Mouse (Mus musculus) forebrain, embryonic 11.5 days (tissue): ENCODE measurements around the gene Prkcg. TPM values are rescaled to one million over a fixed set of nuclear protein-coding genes. Genes with fewer than 3 reads are reported as not detected.

ENCODE experiments used
- ATAC-seq: fragments of 200-750 bp; cut with Nextera tagmentation; replicated peaks from 2 replicates; pipeline ENCODE4 v1.8.0; 2017; ENCODE audit warnings: moderate TSS enrichment; ENCODE audit not compliant: low FRiP score
- DNase-seq: peaks from one replicate; pipeline ENCODE4 v3.0.0-alpha.2; 2017; ENCODE audit warnings: low spot score
- H3K27ac ChIP-seq: fragments of 300-500 bp; sonication (generic); 2 replicates; pipeline ENCODE4 v1.5.1; 2014; ENCODE audit warnings: low read depth, low read length
- H3K27me3 ChIP-seq: fragments of 300-500 bp; sonication (generic); 2 replicates; pipeline ENCODE4 v1.6.1; 2014; ENCODE audit warnings: mild to moderate bottlenecking, low read length, mixed read lengths; ENCODE audit not compliant: control insufficient read depth, insufficient read depth
- H3K36me3 ChIP-seq: fragments of 300-500 bp; sonication (generic); 2 replicates; pipeline ENCODE4 v1.6.1; 2014; ENCODE audit warnings: mild to moderate bottlenecking, low read length, moderate library complexity, mixed read lengths; ENCODE audit not compliant: control insufficient read depth, insufficient read depth
- H3K4me1 ChIP-seq: fragments of 300-500 bp; sonication (generic); replicated peaks from 2 replicates; pipeline ENCODE4 v1.6.1; 2014; ENCODE audit warnings: low read length, mixed read lengths; ENCODE audit not compliant: control insufficient read depth, insufficient read depth
- H3K4me2 ChIP-seq: fragments of 300-500 bp; sonication (generic); 2 replicates; pipeline ENCODE4 v1.6.1; 2014; ENCODE audit warnings: low read depth, mild to moderate bottlenecking, low read length, moderate library complexity, mixed read lengths; ENCODE audit not compliant: severe bottlenecking
- H3K4me3 ChIP-seq: fragments of 300-500 bp; sonication (generic); 2 replicates; pipeline ENCODE4 v1.5.1; 2014; ENCODE audit warnings: low read depth, low read length
- H3K9ac ChIP-seq: fragments of 300-500 bp; sonication (generic); 2 replicates; pipeline ENCODE4 v1.6.1; 2014; ENCODE audit warnings: low read length
- H3K9me3 ChIP-seq: fragments of 300-500 bp; sonication (generic); 2 replicates; pipeline ENCODE4 v1.6.1; 2016; ENCODE audit warnings: low read length, mixed read lengths; ENCODE audit not compliant: control insufficient read depth
- WGBS: fragments of 180-500 bp; shearing (Covaris S2); extraction: QIAGEN DNeasy Blood & Tissue Kit; methylation state at CpG from one replicate; pipeline ENCODE4 v1.1.7; 2014; 5-methylcytosine and 5-hydroxymethylcytosine counted together
- polyA plus RNA-seq: library from polyadenylated mRNA; unstranded; fragments of >200 nt; fragmentation: Nextera tagmentation; extraction: Ambion mirVana; gene quantifications from 2 replicates; pipeline ENCODE4 v1.2.1, GENCODE M21; 2014

Prkcg gene
- polyA plus RNA-seq, 1 experiment from 2014 or later: 0.99 TPM

DNA sequence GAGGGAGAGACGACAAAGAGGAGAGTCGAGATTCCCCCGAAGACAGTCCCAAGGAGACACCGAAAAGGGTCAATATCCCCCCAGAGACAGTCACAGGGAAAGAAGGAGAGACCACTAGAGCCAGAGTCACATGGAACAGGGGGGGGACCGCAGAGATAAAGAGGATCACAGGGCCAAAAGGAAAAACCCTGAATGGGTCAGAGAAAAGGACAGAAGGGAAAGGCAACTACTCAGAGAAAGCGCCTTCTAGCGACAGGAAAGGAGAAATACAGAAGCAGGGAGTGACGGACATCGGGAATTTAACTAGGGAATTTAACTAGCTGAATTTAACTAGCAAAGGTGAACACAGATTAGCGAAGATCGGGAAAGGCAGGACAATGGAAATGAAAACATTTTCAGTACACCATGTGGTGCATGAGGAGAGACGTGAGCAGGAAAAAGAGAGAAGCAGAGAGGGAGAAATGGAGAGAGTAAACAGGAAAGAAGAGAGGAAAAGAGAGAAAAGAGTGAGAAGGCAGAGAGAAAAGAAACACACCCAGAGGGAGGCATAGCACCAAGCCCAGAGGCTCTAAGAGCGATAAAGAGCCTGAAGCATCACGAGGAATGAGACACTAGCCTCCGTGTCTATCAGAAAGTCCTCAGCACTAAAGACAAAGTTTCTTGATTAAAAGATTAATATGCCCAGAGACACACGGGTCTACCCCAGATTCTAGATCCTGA is 13.7 kb downstream of the Prkcg start:
- H3K4me3 ChIP-seq: peak overlapping the region; percentile 38
- H3K36me3 ChIP-seq: no peaks in the 10 kb centered on the region
- 2% methylated on average over 16 of the region's 16 CpGs for WGBS
- peaks cover 21% of the 10 kb centered on the region; the same call in 1 of the 2 replicates for H3K27me3 ChIP-seq
- DNase-seq: no peak
- ATAC-seq: peak; percentile 28
- H3K4me1 ChIP-seq: peaks cover 13% of the 10 kb centered on the region
- no peak overlapping the region for H3K9ac ChIP-seq
- peak overlapping the region; percentile 87 for H3K4me2 ChIP-seq
- no peaks in the 10 kb centered on the region for H3K9me3 ChIP-seq
- H3K27ac ChIP-seq: no peak overlapping the region

DNA sequence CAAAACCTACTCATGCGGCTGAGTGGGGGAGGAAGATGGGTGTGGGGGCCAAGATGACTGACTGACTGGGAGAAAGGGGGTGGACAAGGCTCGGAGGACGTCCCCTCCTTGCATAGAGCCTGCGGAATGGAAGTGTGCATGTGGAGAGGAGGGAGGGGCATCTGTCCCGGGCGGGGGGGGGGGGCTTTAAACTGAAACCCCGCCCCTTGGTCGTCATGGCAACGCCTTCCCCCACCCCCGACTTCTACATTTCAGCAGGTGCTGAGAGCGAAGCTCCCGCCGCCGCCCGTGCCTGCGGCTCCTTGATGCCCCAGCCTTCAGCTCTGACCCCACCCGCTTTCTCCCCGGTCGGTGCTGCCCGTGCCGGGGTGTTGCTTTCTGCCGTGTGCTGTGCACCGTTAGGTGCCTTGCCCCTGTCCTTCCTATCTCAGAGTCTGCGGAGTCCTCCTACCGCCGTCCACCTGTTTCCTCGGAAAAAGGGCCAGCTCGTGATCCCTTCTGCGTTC is 14.3 kb downstream of the Prkcg start:
- Histone ChIP-seq H3K9me3 (no peaks in the 10 kb centered on the region), H3K27ac (no peak overlapping the region)

DNA sequence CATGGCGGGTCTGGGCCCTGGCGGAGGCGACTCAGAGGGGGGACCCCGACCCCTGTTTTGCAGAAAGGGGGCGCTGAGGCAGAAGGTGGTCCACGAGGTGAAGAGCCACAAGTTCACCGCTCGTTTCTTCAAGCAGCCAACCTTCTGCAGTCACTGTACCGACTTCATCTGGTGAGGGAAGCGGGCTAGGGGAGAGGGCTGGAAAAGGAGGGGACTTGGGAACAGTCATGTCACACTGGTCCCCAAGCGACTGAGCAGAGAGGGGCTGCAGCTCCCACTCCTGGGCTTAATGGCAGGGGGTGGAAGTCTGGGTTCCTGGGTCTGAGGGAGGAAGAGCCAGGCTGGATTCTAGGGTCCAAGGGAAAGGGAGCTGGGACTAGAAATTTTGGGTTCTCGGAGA is 14.8 kb downstream of the Prkcg start:
- ATAC-seq: peak; percentile 45
- Histone ChIP-seq H3K4me3 (peak overlapping the region; percentile 38), H3K4me2 (peak overlapping the region; percentile 87), H3K9me3 (no peaks in the 10 kb centered on the region), H3K9ac (peak overlapping the region; percentile 39), H3K27me3 (peaks cover 21% of the 10 kb centered on the region; the same call in 1 of the 2 replicates), H3K36me3 (no peaks in the 10 kb centered on the region), H3K27ac (no peak overlapping the region), H3K4me1 (peaks cover 13% of the 10 kb centered on the region)
- no peak for DNase-seq
- 4% methylated on average over 12 of the region's 12 CpGs for WGBS

More for the DNA sequence above, 14.3 kb downstream of the Prkcg start:
- ATAC-seq: peak; percentile 59
- peaks cover 13% of the 10 kb centered on the region for H3K4me1 ChIP-seq
- peak overlapping the region; percentile 39 for H3K9ac ChIP-seq
- under 1% methylated on average over 29 of the region's 29 CpGs for WGBS
- peaks cover 21% of the 10 kb centered on the region; the same call in 1 of the 2 replicates for H3K27me3 ChIP-seq
- H3K4me3 ChIP-seq: peak overlapping the region; percentile 38
- H3K36me3 ChIP-seq: no peaks in the 10 kb centered on the region
- H3K4me2 ChIP-seq: peak overlapping the region; percentile 87
- DNase-seq: peak; percentile 82

DNA sequence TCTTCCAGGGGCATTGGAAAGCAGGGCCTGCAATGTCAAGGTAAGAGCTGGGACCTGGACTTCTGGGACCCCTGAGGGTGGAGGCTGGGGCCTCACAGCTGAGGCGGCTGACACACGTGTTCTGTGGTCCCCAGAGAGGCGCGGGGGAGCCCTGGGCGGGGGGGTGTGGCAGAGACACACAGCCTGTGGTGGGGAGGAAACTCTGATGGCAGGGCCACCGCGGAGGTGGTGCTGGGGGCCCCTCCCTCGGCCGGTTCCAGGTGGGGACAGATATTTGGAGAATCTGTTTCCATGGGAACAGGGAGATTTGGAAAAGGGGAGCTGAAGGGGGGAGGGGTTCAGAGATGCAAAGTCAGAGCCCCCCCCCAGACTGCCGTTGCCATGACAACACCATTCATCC is 15.3 kb downstream of the Prkcg start:
- no peaks in the 10 kb centered on the region for H3K36me3 ChIP-seq
- H3K9me3 ChIP-seq: no peaks in the 10 kb centered on the region
- peak overlapping the region; percentile 39 for H3K9ac ChIP-seq
- H3K27ac ChIP-seq: no peak overlapping the region
- WGBS: 3% methylated on average over 10 of the region's 10 CpGs
- H3K4me3 ChIP-seq: peak overlapping the region; percentile 38
- peaks cover 13% of the 10 kb centered on the region for H3K4me1 ChIP-seq
- peaks cover 21% of the 10 kb centered on the region; the same call in 1 of the 2 replicates for H3K27me3 ChIP-seq
- DNase-seq: peak; percentile 62
- ATAC-seq: peak; percentile 37
- H3K4me2 ChIP-seq: peak overlapping the region; percentile 87

GRCm38 (mm10) chr7:3306400-3306799 is 17.4 kb downstream of the Prkcg start:
- Histone ChIP-seq H3K27ac (no peak overlapping the region), H3K9me3 (no peaks in the 10 kb centered on the region; the same call in 1 of the 2 replicates), H3K4me3 (no peak overlapping the region), H3K9ac (no peak overlapping the region), H3K27me3 (peaks cover 16% of the 10 kb centered on the region; the same call in 1 of the 2 replicates), H3K4me2 (no peak overlapping the region), H3K36me3 (no peaks in the 10 kb centered on the region), H3K4me1 (peaks cover 13% of the 10 kb centered on the region)
- no peak for DNase-seq
- 79% methylated on average over 3 of the region's 3 CpGs for whole genome bisulfite sequencing
- ATAC-seq: no peak

- H3K4me3 ChIP-seq: no peak overlapping the region
- no peak overlapping the region for H3K4me2 ChIP-seq
- ATAC-seq (no peak), DNase-seq (no peak)
- H3K27ac ChIP-seq: no peak overlapping the region
- WGBS: 71% methylated on average over 4 of the region's 4 CpGs
- H3K9me3 ChIP-seq: no peaks in the 10 kb centered on the region; the same call in 1 of the 2 replicates
- no peaks in the 10 kb centered on the region for H3K36me3 ChIP-seq
- H3K9ac ChIP-seq: no peak overlapping the region
- H3K4me1 ChIP-seq: peaks cover 10% of the 10 kb centered on the region
- 0 out of 2 replicates have a peak, but pooled peaks cover 4% of the 10 kb centered on the region for H3K27me3 ChIP-seq
Observed at GRCm38 (mm10) chr7:3308646-3309045, 19.7 kb downstream of the Prkcg start.

DNA sequence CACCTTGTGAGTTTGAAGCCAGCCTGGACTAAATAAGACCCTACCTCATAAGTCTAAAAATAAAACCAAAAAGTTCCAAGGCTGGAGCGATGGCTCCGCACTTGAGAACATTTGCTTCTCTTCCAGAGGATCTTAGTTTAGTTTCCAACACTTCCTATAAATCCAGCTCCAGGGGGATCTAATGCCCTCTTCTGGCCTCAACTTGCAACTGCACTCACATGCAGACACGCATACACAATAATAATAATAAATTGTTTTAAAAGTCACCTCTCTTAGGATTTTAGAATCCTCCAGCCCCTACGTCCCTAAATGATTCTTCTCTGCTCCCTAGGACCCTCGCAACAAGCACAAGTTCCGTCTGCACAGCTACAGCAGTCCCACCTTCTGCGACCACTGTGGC is 21.3 kb downstream of the Prkcg start:
- H3K27ac ChIP-seq: no peak overlapping the region
- no peaks in the 10 kb centered on the region; the same call in 1 of the 2 replicates for H3K9me3 ChIP-seq
- H3K4me3 ChIP-seq: no peak overlapping the region
- H3K36me3 ChIP-seq: no peaks in the 10 kb centered on the region
- 95% methylated on average over 7 of the region's 7 CpGs for WGBS
- DNase-seq: no peak
- no peak overlapping the region for H3K9ac ChIP-seq
- H3K4me1 ChIP-seq: no peaks in the 10 kb centered on the region
- H3K4me2 ChIP-seq: no peak overlapping the region
- ATAC-seq: no peak
- H3K27me3 ChIP-seq: no peaks in the 10 kb centered on the region

- Histone ChIP-seq H3K4me3 (no peak overlapping the region), H3K4me1 (no peaks in the 10 kb centered on the region), H3K27me3 (no peaks in the 10 kb centered on the region), H3K9me3 (no peaks in the 10 kb centered on the region; the same call in 1 of the 2 replicates), H3K36me3 (no peaks in the 10 kb centered on the region), H3K9ac (no peak overlapping the region), H3K4me2 (no peak overlapping the region), H3K27ac (no peak overlapping the region)
- DNase-seq (no peak), ATAC-seq (no peak; the same call in 1 of the 2 replicates)
- WGBS: 84% methylated on average over 8 of the region's 8 CpGs
Observed at GRCm38 (mm10) chr7:3313571-3313970, 24.6 kb downstream of the Prkcg start.
